Mouse (Mus musculus) left cerebral cortex, adult 6 months (tissue): Measurements from ENCODE around the gene Wapl. TPM values are rescaled to one million over a fixed set of nuclear protein-coding genes. Genes with fewer than 3 reads are reported as not detected.

ENCODE experiments used
- long read RNA-seq, 2 experiments: library from polyadenylated mRNA; unstranded; transcript quantifications; one replicate each; pipeline ENCODE4 v2.0.0; 2019 to 2020
- polyA plus RNA-seq: library from polyadenylated mRNA; unstranded; fragments of <200 nt; fragmentation: Nextera tagmentation; gene quantifications from 2 replicates; pipeline ENCODE4 v1.2.3, GENCODE M21; 2021

Wapl gene
- 7.4 and 10.8 TPM in 2 replicates for polyA plus RNA-seq
- long read RNA-seq, experiment 1, full-length matches to known transcripts, result 1 of 14 reads
- long read RNA-seq, experiment 1, partial matches to known transcripts, result 9 of 14 reads
- long read RNA-seq, experiment 1, other reads (novel, unspliced or antisense), result 4 of 14 reads
- long read RNA-seq, experiment 2, partial matches to known transcripts, result 11 of 34 reads
- long read RNA-seq, experiment 2, other reads (novel, unspliced or antisense), result 23 of 34 reads

DNA sequence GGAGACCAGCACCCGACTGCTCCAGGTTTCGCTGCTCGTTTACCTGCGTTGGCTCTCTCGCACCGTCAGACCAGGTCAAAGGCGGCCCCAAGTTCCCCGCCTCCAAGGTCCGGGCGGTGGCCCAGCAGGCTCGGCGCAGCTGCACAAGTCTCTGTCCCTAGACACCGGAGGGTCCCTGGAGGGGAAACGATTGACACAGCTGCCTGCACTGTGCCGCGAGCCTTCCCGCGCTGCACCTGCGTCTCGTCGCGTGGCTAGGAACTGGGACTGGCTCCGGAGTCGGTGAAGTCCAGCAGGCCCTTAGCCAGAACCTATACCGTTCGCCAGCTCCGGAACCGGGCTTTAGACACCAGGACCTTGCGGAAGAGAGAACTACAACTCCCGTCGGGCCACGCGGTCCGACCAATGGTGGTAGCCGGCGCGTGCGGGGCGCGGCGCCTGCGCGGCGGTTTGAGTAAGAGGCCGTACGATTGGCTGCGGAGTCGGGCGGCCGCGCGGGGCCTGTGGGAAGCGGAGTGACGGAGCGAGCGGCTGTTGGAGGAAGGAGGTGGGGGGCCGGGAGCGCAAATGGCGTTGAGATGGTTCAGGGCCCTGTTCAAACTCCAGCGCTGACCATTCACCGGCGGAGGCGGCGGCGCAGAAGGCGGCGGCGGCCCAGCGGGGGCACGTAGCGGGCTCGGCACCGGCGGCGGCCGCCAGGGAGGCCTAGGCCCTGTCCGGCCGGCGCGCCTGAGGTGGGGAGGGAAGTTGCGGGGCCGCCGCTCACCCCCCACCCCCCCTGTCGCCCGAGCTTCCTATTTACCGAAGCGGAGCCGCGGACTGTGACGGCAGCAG is at the start of gene Wapl:
Gene Wapl, plus strand, starts transcription at position 534 of the 834 bp plus-strand sequence.

Other genes starting within 250 kb of the Wapl start
- 5.0 and 8.2 TPM in 2 replicates for gene Bmpr1a, start 170.6 kb upstream of the Wapl start, polyA plus RNA-seq
- not detected in 2 replicates for gene 9230112D13Rik, start 151.1 kb upstream of the Wapl start, polyA plus RNA-seq
- 1.5 and 2.3 TPM in 2 replicates for gene Ldb3, start 85.2 kb upstream of the Wapl start, polyA plus RNA-seq
- 0.21 and 0.28 TPM in 2 replicates for gene Opn4, start 73.8 kb upstream of the Wapl start, polyA plus RNA-seq
- 9.5 and 11.8 TPM in 2 replicates for gene Grid1, start 146.2 kb downstream of the Wapl start, polyA plus RNA-seq